Mouse (Mus musculus): ENCODE data around the gene Gpr107.

DNA sequence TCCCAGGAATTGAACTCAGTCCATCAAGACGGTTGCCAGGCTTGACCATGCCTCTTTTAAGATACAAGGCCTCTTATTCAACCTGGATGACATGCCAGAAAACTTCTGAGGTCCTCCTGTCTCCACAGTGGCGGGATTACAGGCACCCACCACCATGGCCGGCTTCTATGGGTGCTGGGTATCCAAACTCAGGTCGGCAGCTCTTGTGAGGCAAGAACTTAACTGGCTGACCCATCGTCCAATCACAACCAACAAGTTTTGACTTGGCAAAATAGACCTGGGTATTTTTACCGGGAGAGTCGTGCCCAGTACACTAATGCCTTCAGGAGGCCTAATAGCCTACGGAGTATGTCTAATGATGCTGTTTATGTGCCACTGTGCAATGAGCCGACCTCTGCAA, 26.1 kb upstream of the Gpr107 start:
- TF ChIP-seq CTCF (IDR thresholded peaks at IDR 0.05; ENCODE audit: extremely low read depth, insufficient read depth, low read length) (no peak), POLR2A (IDR thresholded peaks at IDR 0.05; ENCODE audit: extremely low read depth, insufficient read depth, low read length) (no peak)

All from cortical plate, adult 2 months (tissue).